Mouse (Mus musculus) forebrain, embryonic 13.5 days (tissue): ENCODE measurements around the gene Atpaf2. TPM values are rescaled to one million over a fixed set of nuclear protein-coding genes. Genes with fewer than 3 reads are reported as not detected.

Experiments
- ATAC-seq: fragments of 200-750 bp; cut with Nextera tagmentation; 2 replicates; pipeline ENCODE4 v1.8.0; 2017
- H3K27ac ChIP-seq: fragments of 300-500 bp; sonication (generic); 2 replicates; pipeline ENCODE4 v1.5.1; 2015; ENCODE audit warnings: inconsistent platforms, mild to moderate bottlenecking, moderate library complexity
- H3K27me3 ChIP-seq: fragments of 300-500 bp; sonication (generic); 2 replicates; pipeline ENCODE4 v1.6.1; 2015; ENCODE audit warnings: mild to moderate bottlenecking, inconsistent platforms
- H3K36me3 ChIP-seq: fragments of 300-500 bp; sonication (generic); 2 replicates; pipeline ENCODE4 v1.6.1; 2015; ENCODE audit warnings: mild to moderate bottlenecking, inconsistent platforms; ENCODE audit not compliant: poor library complexity, severe bottlenecking
- H3K4me1 ChIP-seq: fragments of 300-500 bp; sonication (generic); 2 replicates; pipeline ENCODE4 v1.6.1; 2015; ENCODE audit warnings: inconsistent platforms
- H3K4me2 ChIP-seq: fragments of 300-500 bp; sonication (generic); 2 replicates; pipeline ENCODE4 v1.6.1; 2015; ENCODE audit warnings: inconsistent platforms, mild to moderate bottlenecking, moderate library complexity
- H3K4me3 ChIP-seq: fragments of 300-500 bp; sonication (generic); 2 replicates; pipeline ENCODE4 v1.5.1; 2015; ENCODE audit warnings: mild to moderate bottlenecking, inconsistent platforms
- H3K9ac ChIP-seq: fragments of 300-500 bp; sonication (generic); 2 replicates; pipeline ENCODE4 v1.6.1; 2015; ENCODE audit warnings: mild to moderate bottlenecking, inconsistent platforms
- H3K9me3 ChIP-seq: fragments of 300-500 bp; sonication (generic); replicated peaks from 2 replicates; pipeline ENCODE4 v1.6.1; 2016; ENCODE audit warnings: inconsistent platforms
- WGBS: fragments of 180-500 bp; shearing (Covaris S2); methylation state at CpG from one replicate; pipeline ENCODE4 v1.1.7; 2015; 5-methylcytosine and 5-hydroxymethylcytosine counted together
- polyA plus RNA-seq: library from polyadenylated mRNA; unstranded; fragments of >200 nt; fragmentation: Nextera tagmentation; extraction: Ambion mirVana; gene quantifications from 2 replicates; pipeline ENCODE4 v1.2.1, GENCODE M21; 2015

Gene Atpaf2
- polyA plus RNA-seq, 1 experiment from 2014 or later = 45.4 TPM

GRCm38 (mm10) chr11:60391346-60391745 lies 26.9 kb downstream of the Atpaf2 start:
- H3K36me3 ChIP-seq = no peaks in the 10 kb centered on the region
- no peak overlapping the region for H3K9ac ChIP-seq
- no peak overlapping the region for H3K27ac ChIP-seq
- no peak for ATAC-seq
- H3K27me3 ChIP-seq = no peaks in the 10 kb centered on the region
- WGBS = 89% methylated on average over 6 of the region's 6 CpGs
- H3K4me3 ChIP-seq = no peak overlapping the region
- no peaks in the 10 kb centered on the region for H3K9me3 ChIP-seq
- no peak overlapping the region for H3K4me2 ChIP-seq
- H3K4me1 ChIP-seq = peaks cover under 1% of the 10 kb centered on the region

DNA sequence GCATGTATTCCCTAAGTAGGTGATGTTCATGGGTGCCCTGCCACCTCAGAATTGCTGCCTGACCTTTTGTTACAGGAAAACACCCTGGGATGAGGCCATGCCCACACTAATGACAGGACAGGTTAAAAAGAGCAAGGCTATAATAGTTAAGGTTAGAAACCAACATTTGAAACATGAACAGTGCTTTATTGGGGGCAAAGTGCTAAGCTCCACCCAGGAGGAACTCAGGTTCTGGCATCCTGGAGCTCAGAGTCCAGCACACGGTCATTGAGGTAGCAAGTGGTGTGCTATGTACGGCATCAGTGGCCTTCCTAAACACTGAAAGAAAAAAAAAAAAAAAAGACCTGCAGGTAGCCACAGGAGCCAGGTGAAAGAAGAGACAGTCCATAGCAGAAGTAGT lies 30.3 kb downstream of the Atpaf2 start:
- Histone ChIP-seq H3K36me3 (no peaks in the 10 kb centered on the region), H3K4me1 (peaks cover 17% of the 10 kb centered on the region), H3K9ac (no peak overlapping the region), H3K27ac (no peak overlapping the region), H3K27me3 (no peaks in the 10 kb centered on the region), H3K4me3 (no peak overlapping the region), H3K4me2 (no peak overlapping the region), H3K9me3 (no peaks in the 10 kb centered on the region)
- no peak for ATAC-seq
- WGBS = 100% methylated on average over 2 of the region's 2 CpGs

DNA sequence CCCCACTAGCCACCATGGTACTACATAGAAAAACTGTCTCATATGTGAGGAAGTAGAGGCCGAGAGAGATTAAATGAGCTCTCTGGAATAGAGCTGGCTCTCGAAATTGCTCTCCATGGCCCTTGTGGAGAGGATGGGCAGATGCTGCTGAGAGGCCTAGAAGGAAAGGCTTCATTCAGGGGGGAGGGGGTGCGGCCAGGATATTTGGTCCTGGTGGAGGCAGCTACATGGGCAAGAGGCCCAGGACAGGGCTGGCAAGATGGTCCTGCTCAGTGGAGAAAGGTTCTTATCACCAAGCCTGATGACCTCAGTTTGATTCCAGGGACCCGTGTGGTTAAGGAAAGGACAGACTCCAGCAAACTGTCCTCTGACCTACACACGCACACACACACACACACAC lies 32.3 kb downstream of the Atpaf2 start:
- Histone ChIP-seq H3K27me3 (no peaks in the 10 kb centered on the region), H3K4me3 (no peak overlapping the region), H3K4me2 (no peak overlapping the region), H3K4me1 (peaks cover 17% of the 10 kb centered on the region), H3K9ac (no peak overlapping the region), H3K36me3 (no peaks in the 10 kb centered on the region), H3K27ac (peak overlapping the region; percentile 74), H3K9me3 (no peaks in the 10 kb centered on the region)
- no peak for ATAC-seq
- 82% methylated on average over 5 of the region's 5 CpGs for WGBS

DNA sequence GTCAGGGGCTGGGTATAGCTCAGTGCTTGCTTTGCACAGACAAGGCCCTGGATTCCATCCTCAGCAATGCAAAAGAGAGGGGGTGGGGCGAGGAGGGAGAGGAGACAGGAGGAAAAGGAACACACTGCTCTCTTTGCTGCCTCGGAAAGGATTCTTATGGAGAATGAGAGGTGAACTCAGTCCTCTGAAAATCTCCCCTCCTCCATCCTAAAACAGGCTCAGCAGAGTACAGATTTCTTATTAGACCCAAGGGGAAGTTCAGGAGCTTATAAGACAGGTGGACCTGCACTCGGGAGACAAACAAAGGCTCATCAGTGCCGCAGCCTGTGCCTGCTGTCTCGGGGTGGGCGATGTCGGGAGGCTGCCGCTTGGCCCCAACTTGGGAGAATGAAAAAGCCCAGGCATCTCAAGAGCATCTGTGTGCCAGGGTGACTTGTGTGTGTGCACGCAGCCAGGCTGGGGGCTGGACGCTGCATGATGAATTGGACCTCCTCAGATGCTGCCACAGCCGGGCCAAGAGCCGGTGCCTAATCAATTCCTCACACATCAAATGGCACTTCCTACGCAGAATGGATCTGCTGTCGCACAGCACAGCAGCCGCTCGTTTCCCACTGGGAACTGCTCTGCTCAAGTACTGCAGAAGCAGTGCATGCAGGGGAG lies 33.4 kb downstream of the Atpaf2 start:
- no peaks in the 10 kb centered on the region for H3K9me3 ChIP-seq
- peaks cover 17% of the 10 kb centered on the region for H3K4me1 ChIP-seq
- no peaks in the 10 kb centered on the region for H3K27me3 ChIP-seq
- H3K4me3 ChIP-seq = peak overlapping the region; percentile 19
- H3K27ac ChIP-seq = peak overlapping the region; percentile 74
- no peaks in the 10 kb centered on the region for H3K36me3 ChIP-seq
- peak; percentile 80 for ATAC-seq
- H3K4me2 ChIP-seq = peak overlapping the region; percentile 51
- 3% methylated on average over 16 of the region's 16 CpGs for WGBS
- peak overlapping the region; percentile 60 for H3K9ac ChIP-seq

DNA sequence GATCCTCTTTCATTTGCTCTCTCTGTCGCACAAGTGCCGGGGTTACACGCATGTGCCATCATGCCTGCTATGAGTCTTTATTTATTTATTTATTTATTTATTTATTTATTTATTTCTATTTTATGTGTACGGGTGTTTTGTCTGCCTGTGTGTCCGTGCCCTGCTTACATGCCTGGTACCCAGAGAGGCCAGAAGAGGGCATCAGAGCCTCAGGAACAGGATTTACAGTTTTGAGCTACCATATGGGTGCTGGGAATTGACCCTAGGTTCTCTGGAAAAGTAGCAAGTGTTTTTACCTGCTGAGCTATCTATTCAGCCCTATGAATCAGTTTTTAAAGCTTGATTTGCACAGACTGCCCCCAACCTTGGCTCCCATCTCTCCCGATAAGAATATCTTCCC lies 34.7 kb downstream of the Atpaf2 start:
- Histone ChIP-seq H3K36me3 (no peaks in the 10 kb centered on the region), H3K4me2 (no peak overlapping the region), H3K27me3 (no peaks in the 10 kb centered on the region), H3K4me3 (no peak overlapping the region), H3K27ac (no peak overlapping the region), H3K9me3 (no peaks in the 10 kb centered on the region), H3K9ac (no peak overlapping the region), H3K4me1 (peaks cover 17% of the 10 kb centered on the region)
- 90% methylated on average over 6 of the region's 6 CpGs for WGBS
- ATAC-seq = no peak

DNA sequence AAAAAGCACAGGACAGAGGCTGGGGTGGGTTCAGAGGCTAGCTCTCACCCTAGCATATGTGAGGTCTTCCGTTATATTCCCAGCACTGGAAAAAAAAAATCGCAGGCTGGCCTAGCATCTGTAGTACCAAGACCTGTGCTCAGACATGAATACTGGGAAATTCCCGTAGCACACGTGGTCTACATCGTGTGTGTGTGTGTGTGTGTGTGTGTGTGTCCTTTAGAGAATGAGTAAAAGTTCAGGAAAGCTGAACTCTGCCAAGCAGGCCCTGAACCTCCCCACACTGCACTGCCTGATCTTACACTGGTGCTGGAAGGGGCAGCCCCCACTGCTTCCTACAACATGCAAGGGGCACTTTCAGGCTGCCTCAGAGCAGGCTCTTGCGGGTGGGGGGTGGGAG lies 43.8 kb downstream of the Atpaf2 start:
- Histone ChIP-seq H3K9ac (no peak overlapping the region), H3K27me3 (no peaks in the 10 kb centered on the region), H3K4me1 (no peaks in the 10 kb centered on the region), H3K9me3 (no peaks in the 10 kb centered on the region), H3K4me2 (no peak overlapping the region), H3K27ac (no peak overlapping the region), H3K36me3 (no peaks in the 10 kb centered on the region), H3K4me3 (no peak overlapping the region)
- no peak for ATAC-seq
- 83% methylated on average over 6 of the region's 6 CpGs for WGBS

GRCm38 (mm10) chr11:60370431-60370830 lies 47.8 kb downstream of the Atpaf2 start:
- WGBS = 88% methylated on average over 13 of the region's 13 CpGs
- no peaks in the 10 kb centered on the region for H3K27me3 ChIP-seq
- H3K36me3 ChIP-seq = no peaks in the 10 kb centered on the region
- no peaks in the 10 kb centered on the region for H3K9me3 ChIP-seq
- no peak overlapping the region for H3K27ac ChIP-seq
- no peak overlapping the region for H3K4me2 ChIP-seq
- no peak overlapping the region for H3K9ac ChIP-seq
- H3K4me3 ChIP-seq = no peak overlapping the region
- no peak for ATAC-seq
- no peaks in the 10 kb centered on the region for H3K4me1 ChIP-seq

GRCm38 (mm10) chr11:60369448-60369847 lies 48.8 kb downstream of the Atpaf2 start:
- H3K4me2 ChIP-seq = no peak overlapping the region
- no peak for ATAC-seq

DNA sequence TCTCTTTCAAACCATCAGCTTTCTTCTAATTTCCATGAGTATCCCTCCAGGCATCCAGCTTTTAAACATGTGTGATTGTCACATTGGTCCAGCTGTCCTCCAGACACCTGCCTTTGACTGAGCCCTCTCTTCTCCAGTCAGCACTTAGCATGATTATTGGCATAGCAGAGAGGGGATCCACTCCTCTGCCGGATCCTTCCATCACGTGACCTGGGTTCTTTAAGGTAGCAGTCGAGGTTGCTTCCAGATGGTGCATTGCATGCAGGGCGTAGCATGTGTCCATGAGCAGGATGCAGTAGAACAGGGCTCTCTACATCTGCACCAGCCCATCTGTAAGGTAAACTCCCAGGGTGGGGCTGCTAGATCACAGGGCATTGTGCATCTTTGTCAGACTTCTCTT lies 49.3 kb downstream of the Atpaf2 start:
- WGBS = 83% methylated on average over 4 of the region's 4 CpGs

More at GRCm38 (mm10) chr11:60369448-60369847, 48.8 kb downstream of the Atpaf2 start:
- no peaks in the 10 kb centered on the region for H3K27me3 ChIP-seq
- no peaks in the 10 kb centered on the region for H3K9me3 ChIP-seq
- H3K4me3 ChIP-seq = no peak overlapping the region
- no peak overlapping the region for H3K27ac ChIP-seq
- H3K4me1 ChIP-seq = no peaks in the 10 kb centered on the region
- H3K36me3 ChIP-seq = no peaks in the 10 kb centered on the region
- 73% methylated on average over 4 of the region's 4 CpGs for WGBS
- H3K9ac ChIP-seq = no peak overlapping the region

DNA sequence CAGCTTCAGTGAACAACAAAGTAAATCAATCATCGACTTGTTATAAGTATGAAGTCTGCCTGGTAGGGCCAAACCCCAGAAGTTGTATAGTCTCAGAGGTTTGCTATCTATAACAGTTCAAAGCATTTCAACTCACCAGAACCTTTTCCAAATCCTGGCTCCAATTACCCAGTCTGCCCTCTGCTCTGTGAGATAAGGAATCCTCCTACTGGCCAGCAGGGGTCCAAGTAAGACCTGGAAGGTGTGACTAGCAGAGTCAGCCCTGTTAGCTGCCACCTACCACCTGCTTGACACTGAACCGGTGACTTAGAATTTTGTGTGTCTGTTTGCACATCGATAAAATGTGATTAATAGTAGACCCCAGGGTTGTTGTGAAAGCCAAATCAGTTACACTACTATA lies 51.0 kb downstream of the Atpaf2 start:
- Histone ChIP-seq H3K27me3 (no peaks in the 10 kb centered on the region), H3K36me3 (no peaks in the 10 kb centered on the region), H3K27ac (no peak overlapping the region), H3K4me1 (no peaks in the 10 kb centered on the region), H3K4me2 (no peak overlapping the region), H3K9me3 (no peaks in the 10 kb centered on the region), H3K4me3 (no peak overlapping the region), H3K9ac (no peak overlapping the region)
- 82% methylated on average over 3 of the region's 3 CpGs for WGBS
- ATAC-seq = no peak

More for the DNA sequence above, 49.3 kb downstream of the Atpaf2 start:
- Histone ChIP-seq H3K36me3 (no peaks in the 10 kb centered on the region), H3K4me2 (no peak overlapping the region), H3K9ac (no peak overlapping the region), H3K27me3 (no peaks in the 10 kb centered on the region), H3K9me3 (no peaks in the 10 kb centered on the region), H3K4me1 (no peaks in the 10 kb centered on the region), H3K4me3 (no peak overlapping the region), H3K27ac (no peak overlapping the region)
- ATAC-seq = no peak

GRCm38 (mm10) chr11:60366239-60367019 lies 51.8 kb downstream of the Atpaf2 start:
- WGBS = 51% methylated on average over 16 of the region's 16 CpGs
- Histone ChIP-seq H3K4me2 (no peak overlapping the region), H3K4me1 (no peaks in the 10 kb centered on the region), H3K36me3 (no peaks in the 10 kb centered on the region), H3K27me3 (no peaks in the 10 kb centered on the region), H3K9me3 (no peaks in the 10 kb centered on the region), H3K27ac (no peak overlapping the region), H3K4me3 (no peak overlapping the region), H3K9ac (no peak overlapping the region)
- no peak for ATAC-seq

GRCm38 (mm10) chr11:60360631-60361201 lies 57.5 kb downstream of the Atpaf2 start:
- ATAC-seq = no peak
- H3K36me3 ChIP-seq = no peaks in the 10 kb centered on the region
- H3K4me3 ChIP-seq = no peak overlapping the region
- no peaks in the 10 kb centered on the region for H3K4me1 ChIP-seq
- H3K4me2 ChIP-seq = no peak overlapping the region
- H3K27ac ChIP-seq = no peak overlapping the region
- no peak overlapping the region for H3K9ac ChIP-seq
- H3K9me3 ChIP-seq = no peaks in the 10 kb centered on the region
- no peaks in the 10 kb centered on the region for H3K27me3 ChIP-seq
- 90% methylated on average over 5 of the region's 5 CpGs for WGBS
